Mouse (Mus musculus) activated CD4-positive, CD25-positive, alpha-beta regulatory T cell, adult 9 weeks (primary cell): ENCODE data around the gene Zfp566. TPM values are rescaled to one million over a fixed set of nuclear protein-coding genes. Genes with fewer than 3 reads are reported as not detected.

ENCODE experiments used
- polyA plus RNA-seq: library from polyadenylated mRNA; unstranded; fragments of 100-300 nt; shearing (Covaris generic); gene quantifications from one replicate; pipeline ENCODE4 v1.2.1, GENCODE M21; 2017

Zfp566 gene
- polyA plus RNA-seq, result 9.6 TPM

GRCm38 (mm10) chr7:30090092-30090969 is at the start of gene Zfp566, which contains the start of gene Gm26920:
TSS of gene Zfp566 (minus strand) at chr7:30090527.
TSS of gene Gm26920 (minus strand) at chr7:30090410.

GRCm38 (mm10) chr7:30121308-30122187 is 31.2 kb upstream of the Zfp566 start, which contains the start of gene Zfp382:
TSS of gene Zfp382 (plus strand) at chr7:30121942.

GRCm38 (mm10) chr7:30094646-30095429 is 4.5 kb upstream of the Zfp566 start, which contains the start of gene Zfp260:
TSS of gene Zfp260 (plus strand) at chr7:30094777.

GRCm38 (mm10) chr7:30072146-30073028 is 17.9 kb downstream of the Zfp566 start, which contains the start of gene Zfp82:
TSS of gene Zfp82 (minus strand) at chr7:30072900.

GRCm38 (mm10) chr7:30050882-30051548 is 39.3 kb downstream of the Zfp566 start, which contains the start of gene Zfp14:
TSS of gene Zfp14 (minus strand) at chr7:30051380.

Other genes starting within 250 kb of the Zfp566 start
- 5.5 TPM for gene Zfp940, start 236.9 kb downstream of the Zfp566 start, polyA plus RNA-seq
- gene Zfp420, start 230.5 kb downstream of the Zfp566 start, polyA plus RNA-seq, result 13.5 TPM
- gene Zfp27, start 184.0 kb downstream of the Zfp566 start, polyA plus RNA-seq, result 5.6 TPM
- 1.1 TPM for gene Zfp383, start 182.3 kb downstream of the Zfp566 start, polyA plus RNA-seq
- gene Zfp74, start 136.4 kb downstream of the Zfp566 start, polyA plus RNA-seq, result 7.1 TPM
- gene Zfp568, start 106.6 kb downstream of the Zfp566 start, polyA plus RNA-seq, result 5.6 TPM
- 6.8 TPM for gene Zfp14, start 39.1 kb downstream of the Zfp566 start, polyA plus RNA-seq
- 10.5 TPM for gene Zfp82, start 17.6 kb downstream of the Zfp566 start, polyA plus RNA-seq
- 3.0 TPM for gene Gm26920, start 117 bp downstream of the Zfp566 start, polyA plus RNA-seq
- 106 TPM for gene Zfp260, start 4.2 kb upstream of the Zfp566 start, polyA plus RNA-seq
- gene Zfp382, start 31.4 kb upstream of the Zfp566 start, polyA plus RNA-seq, result 16.9 TPM
- 32.9 TPM for gene Zfp146, start 79.2 kb upstream of the Zfp566 start, polyA plus RNA-seq
- gene Cox7a1, start 93.6 kb upstream of the Zfp566 start, polyA plus RNA-seq, result 1.0 TPM
- 80.5 TPM for gene Capns1, start 108.3 kb upstream of the Zfp566 start, polyA plus RNA-seq
- 49.2 TPM for gene Polr2i, start 141.4 kb upstream of the Zfp566 start, polyA plus RNA-seq
- gene Tbcb, start 141.7 kb upstream of the Zfp566 start, polyA plus RNA-seq, result 132 TPM
- not detected for gene Ovol3, start 145.2 kb upstream of the Zfp566 start, polyA plus RNA-seq
- gene Thap8, start 189.6 kb upstream of the Zfp566 start, polyA plus RNA-seq, result 0.27 TPM
- 6.3 TPM for gene Wdr62, start 189.9 kb upstream of the Zfp566 start, polyA plus RNA-seq
- gene Clip3, start 201.2 kb upstream of the Zfp566 start, polyA plus RNA-seq, result 7.7 TPM
- gene Alkbh6, start 218.2 kb upstream of the Zfp566 start, polyA plus RNA-seq, result 158 TPM
- 20.3 TPM for gene Syne4, start 224.3 kb upstream of the Zfp566 start, polyA plus RNA-seq
- gene E130208F15Rik, start 231.2 kb upstream of the Zfp566 start, polyA plus RNA-seq, result not detected
- gene Sdhaf1, start 233.4 kb upstream of the Zfp566 start, polyA plus RNA-seq, result 7.7 TPM